Mouse (Mus musculus): Measurements from ENCODE around the gene Idh2. TPM values are rescaled to one million over a fixed set of nuclear protein-coding genes. Genes with fewer than 3 reads are reported as not detected.

Gene Idh2
- polyA plus RNA-seq, 1 experiment from 2014 or later: 183 TPM

- ATAC-seq: peak; percentile 85
- 65% methylated on average over 12 of the region's 12 CpGs for WGBS (ENCODE audit: insufficient replicate concordance)
- peak; percentile 63 for DNase-seq
Observed at GRCm38 (mm10) chr7:80130344-80131055, 15.3 kb upstream of the Idh2 start.

GRCm38 (mm10) chr7:80129278-80129677, 14.1 kb upstream of the Idh2 start:
- Histone ChIP-seq H3K4me2 (ENCODE audit: low read depth, low read length) (no peak overlapping the region), H3K4me3 (ENCODE audit: low read depth, low read length) (no peak overlapping the region), H3K4me1 (ENCODE audit: insufficient read depth) (peaks cover 15% of the 10 kb centered on the region), H3K9me3 (ENCODE audit: low read length) (no peaks in the 10 kb centered on the region), H3K36me3 (replicated peaks; ENCODE audit: insufficient read depth, low read length) (no peaks in the 10 kb centered on the region), H3K27me3 (ENCODE audit: insufficient read depth, low read length) (no peaks in the 10 kb centered on the region), H3K27ac (ENCODE audit: low read depth) (peak overlapping the region; percentile 90), H3K9ac (replicated peaks) (no peak overlapping the region)
- ATAC-seq (peak; percentile 75), DNase-seq (no peak)
- TF ChIP-seq CTCF (IDR thresholded peaks at IDR 0.05; ENCODE audit: low read depth): no peak
- TF ChIP-seq EP300 (IDR thresholded peaks at IDR 0.05; ENCODE audit: low read depth): peak; percentile 47; the same call in 1 of the 2 replicates
- WGBS (ENCODE audit: insufficient replicate concordance): 46% methylated on average over 4 of the region's 4 CpGs

More at GRCm38 (mm10) chr7:80130344-80131055, 15.3 kb upstream of the Idh2 start:
- Histone ChIP-seq H3K9me3 (ENCODE audit: low read length) (no peaks in the 10 kb centered on the region), H3K36me3 (replicated peaks; ENCODE audit: insufficient read depth, low read length) (no peaks in the 10 kb centered on the region), H3K27me3 (ENCODE audit: insufficient read depth, low read length) (no peaks in the 10 kb centered on the region), H3K4me2 (ENCODE audit: low read depth, low read length) (no peak overlapping the region), H3K4me1 (ENCODE audit: insufficient read depth) (peaks cover 24% of the 10 kb centered on the region), H3K4me3 (ENCODE audit: low read depth, low read length) (no peak overlapping the region), H3K9ac (replicated peaks) (no peak overlapping the region), H3K27ac (ENCODE audit: low read depth) (peak overlapping the region; percentile 90)
- TF ChIP-seq EP300 (IDR thresholded peaks at IDR 0.05; ENCODE audit: low read depth) (no peak), CTCF (IDR thresholded peaks at IDR 0.05; ENCODE audit: low read depth) (no peak)

- ATAC-seq (no peak), DNase-seq (no peak)
- Histone ChIP-seq H3K9me3 (ENCODE audit: low read length) (no peaks in the 10 kb centered on the region), H3K4me2 (ENCODE audit: low read depth, low read length) (no peak overlapping the region), H3K27me3 (ENCODE audit: insufficient read depth, low read length) (no peaks in the 10 kb centered on the region), H3K4me3 (ENCODE audit: low read depth, low read length) (no peak overlapping the region), H3K27ac (ENCODE audit: low read depth) (no peak overlapping the region), H3K9ac (replicated peaks) (no peak overlapping the region), H3K36me3 (replicated peaks; ENCODE audit: insufficient read depth, low read length) (no peaks in the 10 kb centered on the region), H3K4me1 (ENCODE audit: insufficient read depth) (peaks cover 24% of the 10 kb centered on the region)
- TF ChIP-seq EP300 (IDR thresholded peaks at IDR 0.05; ENCODE audit: low read depth) (no peak), CTCF (IDR thresholded peaks at IDR 0.05; ENCODE audit: low read depth) (no peak)
- 52% methylated on average over 2 of the region's 2 CpGs for WGBS (ENCODE audit: insufficient replicate concordance)
Observed at GRCm38 (mm10) chr7:80123672-80124071, 8.5 kb upstream of the Idh2 start.

GRCm38 (mm10) chr7:80123115-80123514, 7.9 kb upstream of the Idh2 start:
- no peak for ATAC-seq

GRCm38 (mm10) chr7:80121083-80121482, 5.9 kb upstream of the Idh2 start:
- no peak for TF ChIP-seq CTCF (IDR thresholded peaks at IDR 0.05; ENCODE audit: low read depth)
- TF ChIP-seq EP300 (IDR thresholded peaks at IDR 0.05; ENCODE audit: low read depth): peak; percentile 84
- Histone ChIP-seq H3K4me1 (ENCODE audit: insufficient read depth) (peaks cover 37% of the 10 kb centered on the region), H3K9ac (replicated peaks) (no peak overlapping the region), H3K27ac (ENCODE audit: low read depth) (peak overlapping the region; percentile 84), H3K4me3 (ENCODE audit: low read depth, low read length) (no peak overlapping the region), H3K4me2 (ENCODE audit: low read depth, low read length) (no peak overlapping the region), H3K9me3 (ENCODE audit: low read length) (no peaks in the 10 kb centered on the region), H3K36me3 (replicated peaks; ENCODE audit: insufficient read depth, low read length) (no peaks in the 10 kb centered on the region), H3K27me3 (ENCODE audit: insufficient read depth, low read length) (no peaks in the 10 kb centered on the region)
- ATAC-seq (peak; percentile 92), DNase-seq (peak; percentile 53)
- WGBS (ENCODE audit: insufficient replicate concordance): 59% methylated on average over 5 of the region's 5 CpGs

More at GRCm38 (mm10) chr7:80123115-80123514, 7.9 kb upstream of the Idh2 start:
- Histone ChIP-seq H3K9ac (replicated peaks) (no peak overlapping the region), H3K4me2 (ENCODE audit: low read depth, low read length) (no peak overlapping the region), H3K4me1 (ENCODE audit: insufficient read depth) (peaks cover 25% of the 10 kb centered on the region), H3K27me3 (ENCODE audit: insufficient read depth, low read length) (no peaks in the 10 kb centered on the region), H3K4me3 (ENCODE audit: low read depth, low read length) (no peak overlapping the region), H3K27ac (ENCODE audit: low read depth) (no peak overlapping the region), H3K36me3 (replicated peaks; ENCODE audit: insufficient read depth, low read length) (no peaks in the 10 kb centered on the region), H3K9me3 (ENCODE audit: low read length) (no peaks in the 10 kb centered on the region)
- TF ChIP-seq CTCF (IDR thresholded peaks at IDR 0.05; ENCODE audit: low read depth) (no peak), EP300 (IDR thresholded peaks at IDR 0.05; ENCODE audit: low read depth) (no peak)
- WGBS (ENCODE audit: insufficient replicate concordance): 25% methylated on average over 4 of the region's 4 CpGs
- DNase-seq: no peak

GRCm38 (mm10) chr7:80119198-80119597, 4.0 kb upstream of the Idh2 start:
- H3K36me3 ChIP-seq (replicated peaks; ENCODE audit: insufficient read depth, low read length): no peaks in the 10 kb centered on the region
- no peaks in the 10 kb centered on the region for H3K27me3 ChIP-seq (ENCODE audit: insufficient read depth, low read length)
- H3K4me3 ChIP-seq (ENCODE audit: low read depth, low read length): no peak overlapping the region
- 61% methylated on average over 4 of the region's 4 CpGs for WGBS (ENCODE audit: insufficient replicate concordance)
- H3K9ac ChIP-seq (replicated peaks): no peak overlapping the region
- DNase-seq: no peak
- TF ChIP-seq CTCF (IDR thresholded peaks at IDR 0.05; ENCODE audit: low read depth): no peak
- H3K4me1 ChIP-seq (ENCODE audit: insufficient read depth): peaks cover 46% of the 10 kb centered on the region
- no peak for ATAC-seq
- 0 out of 2 replicates have a peak overlapping the region, but pooled peaks have one; percentile 11 for H3K27ac ChIP-seq (ENCODE audit: low read depth)
- no peak overlapping the region for H3K4me2 ChIP-seq (ENCODE audit: low read depth, low read length)
- H3K9me3 ChIP-seq (ENCODE audit: low read length): no peaks in the 10 kb centered on the region

All from liver, postnatal 0 days (tissue).